Mouse (Mus musculus) testis, adult 2 months (tissue): ENCODE measurements around the gene Smc3.

Experiments used
- CTCF ChIP-seq: fragments of 200-500 bp; IDR thresholded peaks from 2 replicates; pipeline ENCODE4 v1.5.1; 2012; ENCODE audit warnings: low read depth, mild to moderate bottlenecking, inconsistent platforms, low read length, moderate library complexity; ENCODE audit not compliant: control insufficient read depth, insufficient read depth, insufficient replicate concordance
- POLR2A ChIP-seq: fragments of 200-500 bp; IDR thresholded peaks from 2 replicates; pipeline ENCODE4 v1.6.1; 2012; ENCODE audit warnings: low read depth, mild to moderate bottlenecking, inconsistent platforms, low read length, moderate library complexity; ENCODE audit not compliant: control insufficient read depth

DNA sequence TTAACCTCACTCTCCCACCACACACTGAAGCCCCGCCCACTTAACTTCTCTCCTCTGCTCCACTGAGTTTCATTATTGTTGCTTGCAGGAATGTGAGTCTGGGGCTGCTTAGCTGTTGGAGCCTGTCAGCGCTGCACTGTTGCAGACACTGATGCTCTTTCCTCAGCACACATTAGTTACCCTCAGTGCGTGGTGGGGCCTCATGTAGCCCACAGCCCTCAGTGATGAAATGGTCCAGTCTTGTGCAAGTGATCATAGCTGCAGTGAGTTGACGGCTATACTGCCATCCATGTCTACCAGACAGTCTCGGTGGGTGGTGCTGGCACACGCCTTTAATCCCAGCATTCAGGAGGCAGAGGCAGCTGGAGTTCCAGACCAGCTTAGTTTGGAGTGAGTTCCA is 8.7 kb downstream of the Smc3 start:
- TF ChIP-seq POLR2A (no peak), CTCF (no peak)
